Mouse (Mus musculus) liver, embryonic 12.5 days (tissue): ENCODE data around the gene Gramd1b. TPM values are rescaled to one million over a fixed set of nuclear protein-coding genes. Genes with fewer than 3 reads are reported as not detected.

Source experiments
- ATAC-seq: fragments of 200-750 bp; cut with Nextera tagmentation; 2 replicates; pipeline ENCODE4 v1.8.0; 2017; ENCODE audit warnings: moderate number of reproducible peaks, mild to moderate bottlenecking, moderate library complexity
- H3K27ac ChIP-seq: fragments of 300-500 bp; sonication (generic); 2 replicates; pipeline ENCODE4 v1.5.1; 2016; ENCODE audit warnings: mild to moderate bottlenecking
- H3K27me3 ChIP-seq: fragments of 300-500 bp; sonication (generic); replicated peaks from 2 replicates; pipeline ENCODE4 v1.6.1; 2016; ENCODE audit warnings: mild to moderate bottlenecking, moderate library complexity
- H3K36me3 ChIP-seq: fragments of 300-500 bp; sonication (generic); 2 replicates; pipeline ENCODE4 v1.6.1; 2016; ENCODE audit warnings: mild to moderate bottlenecking, moderate library complexity
- H3K4me1 ChIP-seq: fragments of 300-500 bp; sonication (generic); 2 replicates; pipeline ENCODE4 v1.6.1; 2016
- H3K4me2 ChIP-seq: fragments of 300-500 bp; sonication (generic); 2 replicates; pipeline ENCODE4 v1.6.1; 2016; ENCODE audit warnings: mild to moderate bottlenecking, moderate library complexity
- H3K4me3 ChIP-seq: fragments of 300-500 bp; sonication (generic); 2 replicates; pipeline ENCODE4 v1.5.1; 2016; ENCODE audit warnings: mild to moderate bottlenecking, moderate library complexity
- H3K9ac ChIP-seq: fragments of 300-500 bp; sonication (generic); 2 replicates; pipeline ENCODE4 v1.6.1; 2016; ENCODE audit warnings: mild to moderate bottlenecking, moderate library complexity
- H3K9me3 ChIP-seq: fragments of 300-500 bp; sonication (generic); replicated peaks from 2 replicates; pipeline ENCODE4 v1.6.1; 2016; ENCODE audit warnings: mild to moderate bottlenecking, moderate library complexity
- WGBS: fragments of 180-500 bp; shearing (Covaris S2); methylation state at CpG from one replicate; pipeline ENCODE4 v1.1.7; 2016; ENCODE audit not compliant: insufficient replicate concordance; 5-methylcytosine and 5-hydroxymethylcytosine counted together
- polyA plus RNA-seq: library from polyadenylated mRNA; unstranded; fragments of >200 nt; fragmentation: Nextera tagmentation; extraction: Ambion mirVana; gene quantifications from 2 replicates; pipeline ENCODE4 v1.2.1, GENCODE M21; 2016

The Gramd1b gene
- polyA plus RNA-seq, 1 experiment from 2014 or later = 1.7 TPM

DNA sequence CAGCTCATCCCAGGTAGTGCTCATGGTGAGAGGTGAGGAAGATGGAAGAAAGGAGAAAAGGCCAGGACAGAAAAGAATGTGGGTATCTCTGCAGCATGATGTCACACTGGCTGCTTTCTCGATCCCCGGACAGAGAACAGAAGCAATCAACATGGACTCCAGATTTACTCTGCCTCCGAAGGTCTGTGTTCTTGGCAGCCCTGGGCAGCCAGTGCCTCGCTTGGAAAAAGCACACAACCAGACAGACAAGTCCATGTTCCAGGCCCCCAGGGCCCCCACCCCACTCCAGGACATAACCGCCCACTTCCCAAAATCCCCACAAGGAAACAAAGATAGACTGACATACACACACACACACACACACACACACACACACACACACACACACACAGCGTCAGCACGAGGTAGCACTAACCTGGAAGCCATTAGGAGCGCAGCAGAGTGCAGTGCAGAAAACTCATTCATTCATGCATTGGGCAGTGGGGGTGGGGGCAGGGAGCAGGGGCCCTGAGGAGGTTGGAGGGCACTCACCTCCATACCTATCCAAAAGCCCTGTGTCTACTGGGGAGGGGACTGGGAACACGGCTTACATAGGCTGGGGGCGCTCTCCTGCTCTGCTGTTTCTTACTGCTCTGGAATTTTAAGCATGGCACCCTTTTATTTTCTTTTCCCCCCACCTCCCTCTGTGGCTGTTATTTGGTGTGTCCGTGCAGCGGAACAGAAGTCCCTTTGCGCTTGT is 185.5 kb downstream of the Gramd1b start:
- Histone ChIP-seq H3K4me2 (peak overlapping the region; percentile 41), H3K27me3 (no peaks in the 10 kb centered on the region), H3K9me3 (no peaks in the 10 kb centered on the region), H3K36me3 (no peaks in the 10 kb centered on the region), H3K9ac (no peak overlapping the region), H3K4me3 (no peak overlapping the region), H3K27ac (no peak overlapping the region), H3K4me1 (peaks cover 4% of the 10 kb centered on the region; the same call in 1 of the 2 replicates)
- ATAC-seq = no peak
- 48% methylated on average over 13 of the region's 13 CpGs for WGBS

GRCm38 (mm10) chr9:40344801-40345492 is 186.2 kb downstream of the Gramd1b start:
- Histone ChIP-seq H3K4me2 (no peak overlapping the region), H3K4me1 (peaks cover 5% of the 10 kb centered on the region; the same call in 1 of the 2 replicates), H3K27me3 (no peaks in the 10 kb centered on the region), H3K36me3 (no peaks in the 10 kb centered on the region), H3K4me3 (no peak overlapping the region), H3K9ac (no peak overlapping the region), H3K27ac (no peak overlapping the region), H3K9me3 (no peaks in the 10 kb centered on the region)
- ATAC-seq = no peak
- 29% methylated on average over 10 of the region's 10 CpGs for WGBS

- Histone ChIP-seq H3K4me1 (peaks cover 7% of the 10 kb centered on the region; the same call in 1 of the 2 replicates), H3K4me2 (no peak overlapping the region), H3K9me3 (no peaks in the 10 kb centered on the region), H3K4me3 (no peak overlapping the region), H3K27ac (no peak overlapping the region), H3K36me3 (no peaks in the 10 kb centered on the region), H3K9ac (no peak overlapping the region), H3K27me3 (no peaks in the 10 kb centered on the region)
- ATAC-seq = no peak
- WGBS = 70% methylated on average over 7 of the region's 7 CpGs
These were observed 187.4 kb downstream of the Gramd1b start for GRCm38 (mm10) chr9:40343828-40344227.

DNA sequence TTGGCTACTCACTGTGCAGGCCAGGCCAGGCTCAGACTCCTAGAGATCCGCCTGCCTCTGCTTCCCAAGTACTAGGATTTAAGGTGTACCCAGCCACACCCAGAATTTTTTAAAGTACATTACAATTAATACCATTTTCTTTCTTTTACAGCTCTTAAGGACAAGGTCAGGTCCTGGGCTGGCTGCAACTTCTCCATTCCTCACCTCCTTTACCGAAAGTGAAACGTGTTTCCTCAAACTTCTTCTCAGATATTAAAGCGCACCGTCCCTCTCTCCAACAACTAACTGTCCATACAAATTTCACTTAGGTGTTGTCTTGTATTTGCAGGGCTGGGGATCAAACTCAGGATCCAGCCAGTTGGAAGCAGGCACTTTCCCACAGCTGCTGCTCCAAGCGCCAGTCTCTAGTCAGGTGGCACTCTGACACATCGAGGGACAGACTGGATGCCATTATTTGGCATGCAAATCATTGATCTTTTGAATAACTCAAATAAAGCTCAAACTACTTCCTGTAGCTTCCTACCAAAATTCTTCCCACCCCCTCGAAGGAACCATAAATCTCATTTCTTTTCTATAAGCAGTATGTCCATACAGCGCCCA is 188.0 kb downstream of the Gramd1b start:
- ATAC-seq = no peak
- H3K4me2 ChIP-seq = no peak overlapping the region
- 71% methylated on average over 9 of the region's 9 CpGs for WGBS
- no peaks in the 10 kb centered on the region for H3K36me3 ChIP-seq
- H3K27ac ChIP-seq = no peak overlapping the region
- no peaks in the 10 kb centered on the region for H3K27me3 ChIP-seq
- H3K9ac ChIP-seq = no peak overlapping the region
- no peak overlapping the region for H3K4me3 ChIP-seq
- H3K4me1 ChIP-seq = peaks cover 7% of the 10 kb centered on the region; the same call in 1 of the 2 replicates
- H3K9me3 ChIP-seq = no peaks in the 10 kb centered on the region

DNA sequence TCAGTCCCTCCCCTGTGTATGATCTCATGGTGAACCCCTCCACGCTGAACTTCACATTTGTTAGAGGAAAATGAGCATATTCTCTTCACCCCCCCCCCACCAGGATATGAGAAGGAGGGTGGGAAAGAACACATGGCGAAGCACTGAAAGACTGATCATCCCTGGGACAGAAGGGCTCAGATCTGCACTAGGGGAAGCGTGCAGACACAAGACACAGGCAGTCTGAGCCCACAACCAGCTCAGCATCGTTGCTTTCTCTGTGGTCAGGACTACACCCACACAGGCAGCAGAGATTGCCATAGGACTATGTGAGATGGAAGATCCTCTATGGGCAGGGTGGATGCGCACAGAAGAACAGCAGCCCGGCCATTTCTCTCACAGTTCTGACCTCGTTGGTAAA is 189.1 kb downstream of the Gramd1b start:
- H3K9me3 ChIP-seq = no peaks in the 10 kb centered on the region
- H3K4me3 ChIP-seq = no peak overlapping the region
- no peaks in the 10 kb centered on the region for H3K36me3 ChIP-seq
- no peak for ATAC-seq
- no peak overlapping the region for H3K4me2 ChIP-seq
- H3K4me1 ChIP-seq = peaks cover 7% of the 10 kb centered on the region; the same call in 1 of the 2 replicates
- H3K27me3 ChIP-seq = no peaks in the 10 kb centered on the region
- H3K27ac ChIP-seq = no peak overlapping the region
- WGBS = 70% methylated on average over 7 of the region's 7 CpGs
- no peak overlapping the region for H3K9ac ChIP-seq

- ATAC-seq = no peak
- Histone ChIP-seq H3K9me3 (no peaks in the 10 kb centered on the region), H3K9ac (no peak overlapping the region)
These were observed 191.6 kb downstream of the Gramd1b start for GRCm38 (mm10) chr9:40339578-40339977.

GRCm38 (mm10) chr9:40337131-40337820 is 193.9 kb downstream of the Gramd1b start:
- no peak overlapping the region for H3K9ac ChIP-seq
- 68% methylated on average over 4 of the region's 4 CpGs for WGBS
- no peaks in the 10 kb centered on the region for H3K9me3 ChIP-seq
- H3K4me2 ChIP-seq = no peak overlapping the region
- H3K27me3 ChIP-seq = no peaks in the 10 kb centered on the region
- no peak for ATAC-seq
- H3K27ac ChIP-seq = no peak overlapping the region
- no peaks in the 10 kb centered on the region for H3K36me3 ChIP-seq
- H3K4me1 ChIP-seq = 0 out of 2 replicates have a peak, but pooled peaks cover 3% of the 10 kb centered on the region
- H3K4me3 ChIP-seq = no peak overlapping the region

More at GRCm38 (mm10) chr9:40339578-40339977, 191.6 kb downstream of the Gramd1b start:
- Histone ChIP-seq H3K4me3 (no peak overlapping the region), H3K27me3 (no peaks in the 10 kb centered on the region), H3K4me2 (no peak overlapping the region), H3K4me1 (0 out of 2 replicates have a peak, but pooled peaks cover 3% of the 10 kb centered on the region), H3K27ac (no peak overlapping the region), H3K36me3 (no peaks in the 10 kb centered on the region)
- 66% methylated on average over 9 of the region's 9 CpGs for WGBS

DNA sequence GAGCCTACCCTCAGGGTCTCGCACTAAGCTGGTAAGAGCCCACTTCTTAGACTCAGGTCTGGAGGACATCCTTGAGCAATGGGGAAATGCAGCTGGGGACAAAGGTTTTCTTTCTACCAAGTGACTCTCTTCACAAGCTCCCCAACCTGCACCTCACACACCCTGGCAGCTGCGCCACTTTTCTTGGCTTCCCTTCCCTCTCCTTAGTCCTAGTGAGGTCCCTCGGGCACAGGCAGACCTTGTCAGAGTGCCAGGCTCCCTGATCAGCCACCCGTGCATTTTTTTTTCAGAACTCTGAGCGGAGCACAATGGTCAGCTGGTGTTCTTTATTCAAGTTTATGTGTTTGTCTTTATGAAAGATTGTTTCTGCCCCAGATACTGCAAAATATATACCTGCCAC is 194.5 kb downstream of the Gramd1b start:
- Histone ChIP-seq H3K9ac (no peak overlapping the region), H3K4me1 (0 out of 2 replicates have a peak, but pooled peaks cover 3% of the 10 kb centered on the region), H3K4me3 (no peak overlapping the region), H3K36me3 (no peaks in the 10 kb centered on the region), H3K27me3 (no peaks in the 10 kb centered on the region), H3K9me3 (no peaks in the 10 kb centered on the region), H3K4me2 (no peak overlapping the region), H3K27ac (no peak overlapping the region)
- no peak for ATAC-seq
- 70% methylated on average over 5 of the region's 5 CpGs for WGBS

DNA sequence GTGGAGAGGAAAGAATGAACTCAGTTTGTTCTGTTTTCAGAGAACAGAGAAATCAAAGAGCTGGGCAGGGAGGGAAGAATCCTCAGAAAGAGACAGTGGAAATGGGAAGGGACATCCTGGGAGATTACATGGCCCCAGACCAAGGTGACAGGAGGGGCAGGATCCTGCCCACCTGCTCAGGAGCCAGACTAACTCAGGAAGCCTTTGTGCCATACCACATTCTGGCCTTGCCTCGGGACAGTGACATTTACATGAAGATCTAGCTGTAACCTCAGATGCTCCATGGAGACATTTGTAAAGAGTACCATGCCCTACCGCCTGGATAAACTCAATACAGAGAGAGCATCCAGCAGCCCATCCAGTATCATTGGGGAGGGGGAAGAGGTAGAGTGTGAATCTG is 196.6 kb downstream of the Gramd1b start:
- no peak overlapping the region for H3K9ac ChIP-seq
- no peaks in the 10 kb centered on the region for H3K9me3 ChIP-seq
- no peaks in the 10 kb centered on the region for H3K27me3 ChIP-seq
- no peaks in the 10 kb centered on the region for H3K36me3 ChIP-seq
- H3K27ac ChIP-seq = no peak overlapping the region
- ATAC-seq = no peak
- H3K4me2 ChIP-seq = no peak overlapping the region
- no peaks in the 10 kb centered on the region for H3K4me1 ChIP-seq
- H3K4me3 ChIP-seq = no peak overlapping the region
- 58% methylated on average over 2 of the region's 2 CpGs for WGBS

DNA sequence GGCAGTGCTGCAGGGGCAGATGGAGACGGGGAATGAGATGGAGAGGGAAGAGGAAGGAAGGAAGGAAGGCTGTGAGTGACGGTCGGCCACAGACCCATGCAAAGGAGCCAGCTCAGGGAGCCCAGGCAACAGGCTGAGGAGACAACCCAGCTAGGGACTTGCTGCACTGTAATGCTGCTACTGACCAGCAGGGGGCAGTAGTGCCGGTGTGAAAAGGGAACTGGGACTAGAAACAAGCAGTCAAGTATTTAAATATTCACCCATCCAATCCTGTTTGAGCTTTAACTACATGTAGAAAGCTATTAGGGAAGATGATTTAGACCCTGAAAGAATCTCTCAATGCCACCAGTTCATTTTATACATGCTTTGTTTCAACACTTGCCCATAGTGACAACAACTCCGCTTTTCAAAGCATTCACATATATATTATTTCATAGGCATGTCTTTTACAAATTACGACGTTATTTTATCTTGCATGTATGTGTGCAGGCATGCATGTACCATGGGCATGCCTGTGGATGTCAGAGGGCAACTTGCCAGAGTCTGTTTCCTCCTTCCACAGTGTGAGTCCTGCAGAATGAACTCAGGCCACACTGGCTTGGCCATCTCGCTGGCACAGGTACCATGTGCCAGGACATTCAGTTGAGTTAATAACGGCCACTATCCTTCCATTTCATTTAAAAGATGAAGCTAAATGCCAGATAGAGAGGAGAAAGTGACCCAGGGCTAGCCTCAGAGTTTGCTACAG is 197.4 kb downstream of the Gramd1b start:
- WGBS = 44% methylated on average over 9 of the region's 9 CpGs
- H3K4me3 ChIP-seq = no peak overlapping the region

More for the DNA sequence above, 197.4 kb downstream of the Gramd1b start:
- H3K36me3 ChIP-seq = no peaks in the 10 kb centered on the region
- H3K27ac ChIP-seq = no peak overlapping the region
- H3K9me3 ChIP-seq = no peaks in the 10 kb centered on the region
- ATAC-seq = no peak
- no peaks in the 10 kb centered on the region for H3K4me1 ChIP-seq
- H3K27me3 ChIP-seq = no peaks in the 10 kb centered on the region
- H3K9ac ChIP-seq = no peak overlapping the region
- no peak overlapping the region for H3K4me2 ChIP-seq
